Mouse (Mus musculus) heart, adult 8-10 months (tissue): ENCODE results near the gene Chrna9. TPM values are rescaled to one million over a fixed set of nuclear protein-coding genes. Genes with fewer than 3 reads are reported as not detected.

Experiments
- DNase-seq: peaks from one replicate; pipeline ENCODE4 v3.0.0; 2022; ENCODE audit warnings: low spot score
- microRNA-seq: library from miRNA; unstranded; fragments of <30 nt; microRNA quantifications from one replicate; pipeline ENCODE4 v1.2.0, GENCODE M21; 2022
- total RNA-seq, 4 experiments: library from RNA; stranded (reverse); gene quantifications; 2 replicates each; pipeline ENCODE4 v1.2.4; 2022

The Chrna9 gene
- total RNA-seq, 4 experiments from 2014 or later: 0.55 TPM; not detected in 3

GRCm38 (mm10) chr5:66008245-66008967 lies 73.7 kb downstream of the Chrna9 start:
- DNase-seq: no peak

- DNase-seq: no peak
These were observed 79.3 kb downstream of the Chrna9 start for GRCm38 (mm10) chr5:66013999-66014398.

- DNase-seq: no peak
These were observed 79.7 kb downstream of the Chrna9 start for GRCm38 (mm10) chr5:66014437-66014836.

GRCm38 (mm10) chr5:66015449-66015961 lies 80.8 kb downstream of the Chrna9 start:
- no peak for DNase-seq

- no peak for DNase-seq
These were observed 92.1 kb downstream of the Chrna9 start for GRCm38 (mm10) chr5:66026796-66027195.

Small RNA genes within 50 kb of the gene (microRNA-seq; reads per million reads assigned to microRNA genes)
- not detected for gene Gm25952

Other genes starting within 250 kb of the Chrna9 start
- gene Pds5a, start 236.6 kb upstream of the Chrna9 start, total RNA-seq: 10 to 100 TPM; 53.1 to 64.7 (median 62.6) TPM
- 10 to 100 TPM in 3 of 4 experiments, 1 to 10 TPM in 1; 10.0 to 14.4 (median 10.6) TPM for gene N4bp2, start 171.4 kb upstream of the Chrna9 start, total RNA-seq
- under 1 TPM; 0.28 to 0.47 (median 0.36) TPM for gene Rhoh, start 73.7 kb upstream of the Chrna9 start, total RNA-seq
- not detected for gene 9130230L23Rik, start 69.4 kb downstream of the Chrna9 start, total RNA-seq
- 1 to 10 TPM; 1.2 to 2.2 (median 1.5) TPM for gene Rbm47, start 238.2 kb downstream of the Chrna9 start, total RNA-seq